Mouse (Mus musculus): ENCODE measurements at regions not wholly inside any gene's neighbourhood (a gene's known extent, or its start where the extent isn't known, plus 50 kb on each side); places are given as distances from the start of the nearest gene placed in this dataset.

DNA sequence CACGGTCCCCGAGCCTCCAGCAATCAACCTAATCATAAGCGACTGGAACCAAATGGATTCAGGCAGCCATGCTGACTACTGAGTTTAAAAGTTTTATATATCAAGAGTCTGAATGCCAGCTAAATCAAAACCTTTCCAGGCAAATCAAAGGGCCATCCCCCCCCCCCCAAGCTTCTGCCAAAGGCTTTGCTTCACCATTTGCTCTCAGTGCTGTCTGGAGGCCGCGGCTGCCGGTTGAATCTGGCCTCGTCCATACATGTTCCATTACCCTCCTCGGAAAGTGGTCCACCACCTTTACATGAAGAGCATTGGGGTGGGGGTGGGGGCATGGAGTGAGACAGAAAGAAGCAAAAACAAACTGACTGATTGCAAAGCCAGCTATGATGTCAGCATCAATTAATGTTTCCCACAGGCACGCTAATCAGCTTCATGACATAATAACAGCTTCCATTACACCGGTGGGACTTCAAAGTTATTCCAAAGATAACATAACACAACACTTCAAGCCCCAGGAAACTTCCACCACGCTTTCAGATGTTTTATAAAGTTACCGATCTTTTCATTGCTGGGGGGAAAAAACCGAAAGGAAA, 116.6 kb upstream of the Irx5 start:
- TF ChIP-seq EP300 (IDR thresholded peaks at IDR 0.05) (no peak), CTCF (IDR thresholded peaks at IDR 0.05) (no peak)
- Histone ChIP-seq H3K4me1 (ENCODE audit: insufficient read depth, low read depth, low read length) (no peaks in the 10 kb centered on the region), H3K4me3 (ENCODE audit: low read depth, low read length) (no peak overlapping the region), H3K27me3 (replicated peaks; ENCODE audit: insufficient read depth, low read length) (no peaks in the 10 kb centered on the region), H3K27ac (ENCODE audit: low read length) (no peak overlapping the region), H3K4me2 (replicated peaks; ENCODE audit: low read depth, low read length) (no peak overlapping the region), H3K9ac (replicated peaks; ENCODE audit: low read depth) (no peak overlapping the region), H3K9me3 (ENCODE audit: low read length) (no peaks in the 10 kb centered on the region), H3K36me3 (ENCODE audit: insufficient read depth, low read length) (no peaks in the 10 kb centered on the region)
- DNase-seq (ENCODE audit: low spot score): no peak
- no peak for ATAC-seq
- WGBS: 74% methylated on average over 13 of the region's 13 CpGs

DNA sequence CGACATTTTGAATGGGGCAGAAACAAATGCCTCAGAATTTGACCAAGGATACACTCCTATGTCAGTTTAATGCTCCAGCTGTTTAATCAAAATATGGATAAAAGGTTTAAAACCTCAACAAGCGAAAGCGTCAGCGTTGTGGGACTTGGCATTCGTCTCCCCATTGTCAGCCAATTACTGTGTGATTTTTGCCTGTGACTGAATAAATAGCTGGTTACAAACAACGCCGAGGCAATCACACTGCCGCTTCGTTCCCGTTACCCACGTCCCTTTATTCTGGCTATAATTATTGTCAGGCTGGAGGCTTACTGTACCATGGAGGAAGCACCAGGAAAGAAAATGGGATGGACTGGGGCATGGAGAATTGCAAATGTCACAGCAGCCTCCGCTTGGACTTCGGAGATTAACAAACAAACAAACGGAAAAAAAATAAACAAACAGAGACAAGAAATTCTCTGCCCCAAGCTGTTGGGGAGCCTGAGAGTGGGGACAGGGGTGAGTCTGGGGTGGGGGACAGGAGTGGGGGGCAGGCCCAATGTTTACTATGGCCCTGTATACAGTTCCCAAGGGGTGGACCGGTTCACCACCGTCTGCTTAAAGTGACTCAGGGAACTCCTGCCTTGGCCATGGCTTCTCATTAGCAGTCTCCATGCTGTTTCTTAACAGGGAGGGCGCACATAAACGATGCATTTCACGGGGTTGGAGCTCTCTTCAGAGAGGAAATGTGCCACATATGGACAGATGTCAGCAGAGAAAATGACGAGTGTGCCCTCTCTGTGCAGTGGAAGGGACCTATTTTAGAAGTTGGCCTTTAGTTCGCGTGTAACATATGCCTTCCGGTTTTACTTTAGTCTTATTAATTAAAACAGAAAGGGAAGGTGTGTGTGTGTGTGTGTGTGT, 125.8 kb upstream of the Irx5 start:
- H3K27ac ChIP-seq (ENCODE audit: low read length): no peak overlapping the region
- H3K9ac ChIP-seq (replicated peaks; ENCODE audit: low read depth): no peak overlapping the region
- H3K4me2 ChIP-seq (replicated peaks; ENCODE audit: low read depth, low read length): no peak overlapping the region
- H3K9me3 ChIP-seq (ENCODE audit: low read length): no peaks in the 10 kb centered on the region
- ATAC-seq (no peak), DNase-seq (ENCODE audit: low spot score) (no peak)
- no peak for TF ChIP-seq CTCF (IDR thresholded peaks at IDR 0.05)
- no peak for TF ChIP-seq EP300 (IDR thresholded peaks at IDR 0.05)
- H3K4me1 ChIP-seq (ENCODE audit: insufficient read depth, low read depth, low read length): no peaks in the 10 kb centered on the region
- no peaks in the 10 kb centered on the region for H3K27me3 ChIP-seq (replicated peaks; ENCODE audit: insufficient read depth, low read length)
- WGBS: 59% methylated on average over 23 of the region's 23 CpGs
- no peak overlapping the region for H3K4me3 ChIP-seq (ENCODE audit: low read depth, low read length)
- H3K36me3 ChIP-seq (ENCODE audit: insufficient read depth, low read length): no peaks in the 10 kb centered on the region

DNA sequence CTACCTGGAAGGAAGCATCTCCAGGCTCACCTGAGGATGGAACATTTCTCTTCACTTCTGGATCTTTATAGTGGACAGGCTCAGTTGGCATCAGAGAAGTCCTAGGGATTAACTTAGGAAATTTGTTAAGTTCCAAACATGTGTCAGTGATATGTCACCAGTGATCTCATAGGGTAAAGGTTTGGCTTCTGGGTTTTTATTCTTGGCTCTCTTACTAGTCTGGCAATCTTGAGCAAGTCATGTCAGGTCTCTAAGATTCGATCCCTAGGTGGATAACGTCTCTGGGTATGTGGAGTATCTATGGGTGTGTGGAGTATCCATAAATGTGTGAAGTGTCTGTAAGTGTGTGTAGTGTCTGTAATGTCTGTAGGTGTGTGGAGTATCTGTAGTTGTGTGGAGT, 127.9 kb upstream of the Irx5 start:
- Histone ChIP-seq H3K27me3 (replicated peaks; ENCODE audit: insufficient read depth, low read length) (no peaks in the 10 kb centered on the region), H3K36me3 (ENCODE audit: insufficient read depth, low read length) (no peaks in the 10 kb centered on the region), H3K4me2 (replicated peaks; ENCODE audit: low read depth, low read length) (no peak overlapping the region), H3K4me3 (ENCODE audit: low read depth, low read length) (no peak overlapping the region), H3K4me1 (ENCODE audit: insufficient read depth, low read depth, low read length) (no peaks in the 10 kb centered on the region), H3K27ac (ENCODE audit: low read length) (no peak overlapping the region), H3K9me3 (ENCODE audit: low read length) (no peaks in the 10 kb centered on the region), H3K9ac (replicated peaks; ENCODE audit: low read depth) (no peak overlapping the region)
- 66% methylated on average over 2 of the region's 2 CpGs for WGBS
- DNase-seq (ENCODE audit: low spot score) (no peak), ATAC-seq (no peak)
- TF ChIP-seq CTCF (IDR thresholded peaks at IDR 0.05): no peak
- TF ChIP-seq EP300 (IDR thresholded peaks at IDR 0.05): no peak

DNA sequence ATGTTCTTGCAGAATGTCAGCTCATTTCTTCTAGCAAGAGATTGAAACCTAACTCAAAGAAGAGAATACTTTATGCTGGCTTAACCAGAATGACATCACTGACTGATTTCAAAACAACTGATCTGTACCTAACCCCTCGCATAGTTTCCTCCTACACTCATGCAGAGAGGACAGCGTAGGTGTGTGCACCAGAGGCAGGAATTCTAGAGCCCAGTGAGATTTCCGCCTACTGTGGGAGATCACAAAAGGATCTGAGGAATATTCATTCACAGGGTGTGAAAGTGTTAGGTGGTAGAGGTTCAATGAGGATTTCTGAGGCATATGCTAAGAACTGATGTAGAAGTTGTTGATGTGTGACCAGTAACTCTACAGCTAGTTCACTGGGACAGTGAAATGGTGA, 132.5 kb upstream of the Irx5 start:
- Histone ChIP-seq H3K9me3 (ENCODE audit: low read length) (no peaks in the 10 kb centered on the region), H3K4me1 (ENCODE audit: insufficient read depth, low read depth, low read length) (no peaks in the 10 kb centered on the region), H3K36me3 (ENCODE audit: insufficient read depth, low read length) (no peaks in the 10 kb centered on the region), H3K4me2 (replicated peaks; ENCODE audit: low read depth, low read length) (no peak overlapping the region), H3K27ac (ENCODE audit: low read length) (no peak overlapping the region), H3K4me3 (ENCODE audit: low read depth, low read length) (no peak overlapping the region), H3K27me3 (replicated peaks; ENCODE audit: insufficient read depth, low read length) (no peaks in the 10 kb centered on the region), H3K9ac (replicated peaks; ENCODE audit: low read depth) (no peak overlapping the region)
- DNase-seq (ENCODE audit: low spot score) (no peak), ATAC-seq (no peak)
- WGBS: 85% methylated on average over 3 of the region's 3 CpGs
- TF ChIP-seq EP300 (IDR thresholded peaks at IDR 0.05) (no peak), CTCF (IDR thresholded peaks at IDR 0.05) (no peak)

DNA sequence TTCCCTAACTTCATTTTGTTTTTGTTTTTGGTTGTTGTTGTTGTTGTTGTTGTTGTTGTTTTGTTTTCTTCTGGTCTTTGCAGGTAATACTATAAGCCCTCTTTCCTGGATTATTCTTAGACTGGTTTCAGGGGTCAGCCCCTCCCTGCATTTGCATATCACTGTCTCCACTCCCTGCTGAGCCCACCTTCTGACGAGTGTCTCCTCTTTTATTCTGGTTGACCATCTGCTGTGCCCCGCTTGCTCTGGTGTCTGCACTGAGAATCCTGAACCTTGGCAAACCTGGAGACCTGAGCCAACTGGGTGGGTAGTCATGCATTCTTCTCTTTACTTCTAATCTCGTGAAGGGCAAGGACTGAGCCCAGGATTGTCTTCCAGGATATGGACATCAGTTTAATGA, 134.4 kb upstream of the Irx5 start:
- TF ChIP-seq EP300 (IDR thresholded peaks at IDR 0.05) (no peak), CTCF (IDR thresholded peaks at IDR 0.05) (no peak)
- Histone ChIP-seq H3K27me3 (replicated peaks; ENCODE audit: insufficient read depth, low read length) (no peaks in the 10 kb centered on the region), H3K9me3 (ENCODE audit: low read length) (no peaks in the 10 kb centered on the region), H3K36me3 (ENCODE audit: insufficient read depth, low read length) (no peaks in the 10 kb centered on the region), H3K4me2 (replicated peaks; ENCODE audit: low read depth, low read length) (no peak overlapping the region), H3K4me1 (ENCODE audit: insufficient read depth, low read depth, low read length) (no peaks in the 10 kb centered on the region), H3K4me3 (ENCODE audit: low read depth, low read length) (no peak overlapping the region), H3K27ac (ENCODE audit: low read length) (no peak overlapping the region), H3K9ac (replicated peaks; ENCODE audit: low read depth) (no peak overlapping the region)
- ATAC-seq: no peak
- 57% methylated on average over 3 of the region's 3 CpGs for WGBS
- DNase-seq (ENCODE audit: low spot score): no peak

DNA sequence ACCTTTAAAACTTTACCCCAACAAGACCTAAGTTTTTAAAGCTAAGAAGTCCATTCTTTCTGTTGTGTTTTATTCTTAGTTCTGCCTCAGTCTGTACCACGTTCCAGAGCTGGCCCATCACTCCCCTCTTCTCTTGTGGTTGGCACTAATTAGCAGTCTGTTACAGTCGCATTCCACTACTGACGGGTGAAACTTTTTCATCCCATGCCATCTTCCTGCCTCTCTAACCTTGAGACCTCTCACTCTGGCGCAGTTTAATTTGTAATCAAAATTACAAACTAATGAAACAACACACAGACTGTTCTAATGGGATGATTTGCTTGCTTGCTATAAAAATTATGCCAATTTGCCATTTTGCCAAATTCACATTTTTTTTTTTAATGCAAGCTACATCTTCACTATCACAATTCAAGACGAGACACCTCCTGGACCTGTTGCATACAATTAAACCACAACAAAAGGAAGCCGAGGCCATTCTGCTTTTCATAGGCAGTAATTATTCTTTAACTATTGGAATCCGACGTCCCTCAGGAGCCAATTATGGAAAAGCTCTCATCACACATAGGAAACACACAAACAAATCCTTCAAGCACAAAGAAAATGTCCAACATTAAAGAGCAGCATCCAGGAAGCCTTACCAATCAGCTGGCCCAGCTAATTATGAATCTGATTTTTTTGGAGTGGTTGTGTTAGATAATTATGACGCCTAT, 138.1 kb upstream of the Irx5 start:
- no peak overlapping the region for H3K4me2 ChIP-seq (replicated peaks; ENCODE audit: low read depth, low read length)
- DNase-seq (ENCODE audit: low spot score): no peak
- H3K27me3 ChIP-seq (replicated peaks; ENCODE audit: insufficient read depth, low read length): no peaks in the 10 kb centered on the region
- ATAC-seq: no peak
- H3K4me1 ChIP-seq (ENCODE audit: insufficient read depth, low read depth, low read length): no peaks in the 10 kb centered on the region
- 66% methylated on average over 9 of the region's 9 CpGs for WGBS
- no peak overlapping the region for H3K4me3 ChIP-seq (ENCODE audit: low read depth, low read length)
- H3K27ac ChIP-seq (ENCODE audit: low read length): no peak overlapping the region
- H3K9ac ChIP-seq (replicated peaks; ENCODE audit: low read depth): no peak overlapping the region
- H3K9me3 ChIP-seq (ENCODE audit: low read length): no peaks in the 10 kb centered on the region
- no peaks in the 10 kb centered on the region for H3K36me3 ChIP-seq (ENCODE audit: insufficient read depth, low read length)
- no peak for TF ChIP-seq EP300 (IDR thresholded peaks at IDR 0.05)
- no peak for TF ChIP-seq CTCF (IDR thresholded peaks at IDR 0.05)

Data from lung, postnatal 0 days (tissue).